Mouse (Mus musculus) urinary bladder, postnatal 36 days (tissue): ENCODE measurements at regions not wholly inside any gene's neighbourhood (a gene's known extent, or its start where the extent isn't known, plus 50 kb on each side); places are given as distances from the start of the nearest gene placed in this dataset.
A peak's percentile ranks its signal among the peaks of the same experiment; 100 is the strongest.

Source experiments
- DNase-seq, 2 experiments: peaks; one replicate each; pipeline ENCODE4 v3.0.0; 2022; ENCODE audit warnings: low spot score in 2 of 2, mixed read lengths in 1 of 2

- no peak for DNase-seq
These were observed 139.5 kb downstream of the Usp46 start for GRCm38 (mm10) chr5:73928691-73929090.

- no peak for DNase-seq
These were observed 138.0 kb downstream of the Usp46 start for GRCm38 (mm10) chr5:73930205-73930604.

GRCm38 (mm10) chr5:73937799-73938198 is 130.4 kb downstream of the Usp46 start:
- peak in 1 of 2 experiments; percentile 12 for DNase-seq

GRCm38 (mm10) chr5:73938450-73938849 is 129.8 kb downstream of the Usp46 start:
- DNase-seq: no peak

GRCm38 (mm10) chr5:73942950-73943349 is 125.3 kb downstream of the Usp46 start:
- DNase-seq: no peak

DNA sequence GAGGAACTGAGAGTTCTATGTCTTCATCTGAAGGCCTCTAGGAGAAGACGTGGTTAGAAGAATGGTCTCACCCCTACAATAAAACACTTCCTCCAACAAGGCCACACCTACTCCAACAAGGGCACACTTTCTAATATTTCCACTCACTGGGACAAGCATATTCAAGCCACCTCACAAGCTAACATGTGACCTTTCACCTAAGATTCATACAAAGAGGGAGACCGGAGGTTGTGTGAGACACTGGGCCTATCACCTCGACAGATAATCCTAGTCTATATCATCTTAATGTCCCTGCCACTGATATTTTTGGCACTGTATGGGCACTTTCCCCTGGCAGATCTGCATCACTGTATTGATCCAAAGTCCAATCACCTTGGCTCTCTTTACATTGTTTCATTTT is 122.6 kb downstream of the Usp46 start:
- DNase-seq: no peak

DNA sequence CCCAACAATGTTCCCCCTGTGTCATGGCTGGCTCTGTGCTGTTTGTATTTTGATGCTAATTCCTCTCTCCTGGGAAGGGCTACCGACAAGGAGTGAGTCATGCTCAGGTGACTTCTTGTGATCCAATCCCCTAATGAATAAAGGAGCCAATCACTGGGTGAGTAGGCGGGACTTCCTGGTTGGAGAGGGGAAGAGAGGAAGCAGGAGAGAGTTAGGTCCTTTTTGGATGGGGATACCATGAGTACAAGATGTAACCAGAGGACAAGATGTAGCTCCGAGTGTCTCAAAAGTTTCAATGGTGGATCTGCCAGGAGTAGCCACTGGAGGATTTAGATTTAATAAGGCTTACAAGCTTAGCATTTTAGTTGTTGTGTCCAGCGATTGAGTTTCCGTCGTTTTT is 122.1 kb downstream of the Usp46 start:
- no peak for DNase-seq

DNA sequence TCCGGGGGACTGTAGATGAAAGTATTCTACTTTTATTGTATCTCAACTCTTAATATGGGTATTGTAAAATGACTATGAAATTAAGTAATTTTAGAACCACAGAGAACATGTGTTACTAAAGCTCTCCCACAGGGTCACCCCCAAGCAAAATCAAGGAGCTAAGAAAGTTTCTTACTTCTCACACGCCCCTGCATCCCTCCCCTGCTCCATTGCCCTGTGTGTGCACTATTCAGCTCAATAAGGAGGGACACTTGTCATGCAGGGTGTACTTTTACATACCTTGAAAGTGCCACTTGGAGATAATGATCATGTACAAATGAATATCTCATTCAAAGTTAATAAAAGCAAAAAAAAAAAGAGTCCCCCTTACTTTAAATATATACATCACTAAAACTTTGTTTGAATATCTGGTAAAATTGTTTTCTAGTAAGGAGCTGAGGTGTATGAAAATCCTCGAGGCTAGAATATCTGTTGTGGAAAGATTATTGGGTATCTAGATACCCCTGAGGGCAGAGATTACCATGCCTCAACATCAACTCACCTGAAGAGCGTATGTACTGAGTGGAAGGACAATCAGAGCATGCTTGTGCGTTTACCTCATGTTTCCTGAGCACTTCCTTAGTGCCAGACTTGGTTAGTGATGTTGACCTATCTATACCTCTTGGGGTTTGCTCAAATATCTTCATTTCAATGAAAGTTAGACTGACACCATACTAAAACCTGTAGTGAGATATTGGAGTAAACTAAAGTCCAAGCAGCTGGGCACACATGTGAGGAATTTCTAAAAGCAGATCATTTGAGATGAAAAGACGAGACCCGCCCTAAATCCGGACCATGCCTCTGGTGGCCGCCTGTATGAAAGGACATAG is 120.0 kb downstream of the Usp46 start:
- no peak for DNase-seq
